Mouse (Mus musculus) layer of hippocampus, postnatal 36 days (tissue): ENCODE data around the gene Srgap2. TPM values are rescaled to one million over a fixed set of nuclear protein-coding genes. Genes with fewer than 3 reads are reported as not detected.

Experiments
- DNase-seq, 2 experiments: peaks; one replicate each; pipeline ENCODE4 v3.0.0; 2022
- total RNA-seq, 2 experiments: library from RNA; stranded (reverse); gene quantifications; 2 replicates each; pipeline ENCODE4 v1.2.3; 2021

Gene Srgap2
- total RNA-seq, 2 experiments from 2014 or later = 75.2 to 89.9 TPM

DNA sequence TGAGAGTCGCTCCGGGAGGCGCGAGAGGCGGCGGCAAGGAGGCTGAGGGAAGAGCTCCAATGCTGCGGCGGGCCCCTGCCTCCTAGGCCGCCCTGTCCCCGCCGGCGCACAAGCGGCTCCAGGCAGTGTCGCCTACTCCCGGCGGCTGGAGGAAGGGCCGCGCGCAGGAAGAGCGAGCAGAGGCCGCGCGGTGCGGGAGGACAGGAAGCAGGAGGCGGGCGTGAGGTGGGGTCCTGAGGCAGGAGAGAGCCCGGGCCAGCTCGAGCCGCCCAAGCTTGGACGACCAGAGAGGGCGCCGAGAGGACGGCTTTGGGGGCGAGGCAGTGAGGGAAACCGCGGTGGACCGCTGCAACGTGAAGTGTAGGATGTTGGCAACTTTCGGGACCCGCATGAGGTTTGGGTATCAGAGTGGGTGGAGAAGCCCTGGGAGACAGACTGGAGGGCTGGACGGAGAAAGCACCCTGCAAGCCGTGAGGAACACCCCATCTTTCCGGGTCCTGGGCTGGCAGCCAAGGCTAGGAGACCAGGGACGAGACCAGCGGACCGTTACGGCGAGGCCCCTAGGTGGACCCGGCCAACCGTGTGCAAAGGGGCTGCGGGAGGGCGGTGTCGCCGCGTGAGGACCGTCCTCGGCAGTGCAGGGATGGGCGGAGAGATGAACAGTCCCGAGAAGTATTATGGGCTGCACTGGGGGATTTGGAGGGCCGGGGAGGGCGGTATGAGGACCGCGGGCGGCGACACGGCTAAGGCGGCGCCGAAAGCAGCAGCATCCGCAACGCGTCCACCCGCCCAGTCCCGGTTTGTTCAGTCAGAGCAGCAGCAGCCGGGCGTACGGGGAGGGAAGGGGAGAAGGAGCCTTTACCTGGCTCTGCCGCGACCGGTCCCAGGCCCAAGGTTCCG is 531 bp downstream of the Srgap2 start:
- peak in 1 of 2 experiments; percentile 71 for DNase-seq

DNA sequence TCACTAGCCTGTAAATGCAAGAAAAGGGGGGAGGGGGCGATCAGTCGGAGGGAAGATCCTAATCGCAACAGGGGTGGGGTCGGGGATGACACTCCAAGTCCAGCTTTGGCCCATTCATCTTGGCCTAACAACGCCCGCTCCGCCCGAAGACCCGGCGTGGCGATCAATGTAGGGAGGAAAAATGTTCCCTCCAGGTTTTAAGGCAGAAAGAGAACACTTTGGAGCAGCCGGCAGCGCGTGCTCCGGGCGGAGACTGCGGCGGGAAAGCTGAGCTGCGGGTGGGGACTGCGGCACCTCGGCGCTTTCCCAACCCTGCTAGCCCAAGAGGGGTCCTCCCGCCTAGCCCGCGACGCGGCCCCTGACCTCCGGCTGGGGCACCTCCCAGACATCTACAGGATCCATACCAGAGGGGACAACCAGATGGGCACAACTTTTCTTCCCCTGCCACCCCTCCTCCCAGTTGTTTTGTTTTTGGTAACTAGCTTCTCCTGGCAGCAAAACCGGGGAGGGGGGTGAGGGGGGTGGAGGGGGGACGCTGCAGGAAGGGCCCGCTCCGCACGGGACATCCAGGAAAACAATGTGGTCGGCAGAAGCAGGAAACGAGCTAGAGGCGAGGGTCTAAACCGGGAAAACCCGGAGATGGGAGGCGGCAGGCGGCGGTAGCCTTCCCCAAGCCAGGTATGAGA is 1.4 kb downstream of the Srgap2 start:
- DNase-seq = peak; percentile 29 to 56

DNA sequence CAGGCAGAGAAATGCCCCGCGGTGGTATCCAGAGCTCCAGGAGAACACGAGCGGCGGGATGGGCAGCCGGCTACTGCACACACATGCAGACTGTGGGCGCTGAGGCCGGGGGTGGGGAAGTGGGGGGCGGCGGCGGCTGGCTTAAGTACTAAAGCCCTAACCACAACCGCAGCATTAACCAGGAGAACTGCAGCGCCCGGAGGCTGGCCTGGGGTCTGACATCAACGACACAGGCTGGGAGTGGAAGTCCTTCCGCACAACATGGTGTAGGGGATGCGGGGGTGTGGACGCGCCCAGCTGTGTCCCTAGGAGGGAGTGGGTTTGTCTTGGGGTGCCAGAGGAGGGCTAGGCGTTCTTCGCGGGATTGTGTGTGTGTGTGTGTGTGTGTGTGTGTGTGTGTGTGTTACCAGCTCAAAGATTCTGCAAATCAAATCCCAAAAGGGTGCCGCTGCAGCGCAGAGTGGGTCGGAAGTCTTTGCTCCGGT is 2.0 kb downstream of the Srgap2 start:
- DNase-seq = peak; percentile 36 to 44

DNA sequence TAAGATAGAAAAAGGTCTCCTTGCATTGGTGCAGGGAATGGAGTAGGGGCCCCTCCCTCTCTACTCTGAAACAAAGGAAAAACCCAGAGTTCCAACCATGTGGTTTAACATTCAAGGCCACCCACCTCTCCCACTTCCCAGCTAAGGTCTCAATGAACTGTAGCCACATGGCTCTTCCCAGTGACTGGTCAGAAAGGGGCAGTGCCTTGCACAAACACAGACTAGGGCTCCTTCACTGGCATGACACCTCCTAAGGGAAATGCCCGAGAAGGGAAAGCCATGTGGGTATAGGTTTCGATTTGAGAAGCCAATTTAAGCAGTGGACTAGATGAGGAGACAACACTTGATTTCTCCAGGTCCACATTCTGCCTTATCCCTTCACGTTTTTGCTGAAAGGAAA is 3.4 kb downstream of the Srgap2 start:
- no peak for DNase-seq

DNA sequence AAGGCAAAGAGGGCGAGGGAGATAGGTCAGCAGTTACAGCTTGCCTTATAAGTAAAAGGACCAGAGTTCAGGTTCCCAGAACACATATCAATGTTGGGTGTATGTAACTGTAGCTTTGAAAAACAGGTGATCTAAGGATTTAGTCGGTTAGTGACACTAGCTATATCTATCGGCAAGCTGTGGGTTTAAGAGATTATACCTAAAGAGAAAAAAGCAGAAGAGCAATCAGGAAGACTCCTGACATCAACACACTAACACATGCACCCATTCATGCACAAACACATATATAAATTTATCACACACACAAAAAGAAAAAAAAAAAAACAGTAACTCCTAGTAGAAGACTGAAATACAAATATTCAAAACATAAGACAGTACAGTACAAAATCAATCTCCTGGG is 10.6 kb downstream of the Srgap2 start:
- no peak for DNase-seq

DNA sequence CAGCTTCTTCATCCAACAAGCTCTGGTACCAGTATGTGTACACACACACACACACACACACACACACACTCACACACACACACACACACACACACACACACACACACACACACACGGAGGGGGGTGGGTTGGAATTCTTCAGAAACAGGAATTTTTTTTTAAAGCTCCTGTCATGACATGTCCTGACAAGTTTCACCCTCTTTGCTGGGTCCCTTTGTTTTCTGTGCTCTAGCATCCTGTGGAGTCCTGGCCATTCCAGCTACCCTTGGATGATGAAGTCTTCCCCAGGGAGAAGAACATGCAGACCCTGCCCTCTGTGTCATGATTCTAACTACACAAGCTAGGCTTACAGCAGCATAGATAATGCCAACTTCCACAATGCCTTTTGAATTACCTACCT is 13.0 kb downstream of the Srgap2 start:
- DNase-seq = no peak

DNA sequence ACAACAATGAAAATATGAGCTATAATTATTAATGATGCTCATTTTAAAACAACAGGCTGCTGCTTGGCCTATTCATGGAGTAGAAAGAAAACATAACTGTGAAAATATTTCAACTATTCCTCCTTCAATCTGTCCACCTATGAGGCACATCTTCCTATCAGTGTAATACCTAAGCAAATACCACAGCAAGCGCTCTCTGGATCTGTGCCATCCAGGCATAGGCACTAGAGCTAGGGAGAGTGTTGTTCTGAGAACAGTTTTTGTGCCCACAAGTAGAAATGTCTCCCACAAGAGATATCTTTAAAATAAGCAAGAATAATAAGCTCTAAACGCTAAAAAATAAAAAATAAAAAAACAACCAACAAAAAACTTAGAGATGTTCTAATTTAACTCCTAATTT is 14.0 kb downstream of the Srgap2 start:
- DNase-seq = no peak

DNA sequence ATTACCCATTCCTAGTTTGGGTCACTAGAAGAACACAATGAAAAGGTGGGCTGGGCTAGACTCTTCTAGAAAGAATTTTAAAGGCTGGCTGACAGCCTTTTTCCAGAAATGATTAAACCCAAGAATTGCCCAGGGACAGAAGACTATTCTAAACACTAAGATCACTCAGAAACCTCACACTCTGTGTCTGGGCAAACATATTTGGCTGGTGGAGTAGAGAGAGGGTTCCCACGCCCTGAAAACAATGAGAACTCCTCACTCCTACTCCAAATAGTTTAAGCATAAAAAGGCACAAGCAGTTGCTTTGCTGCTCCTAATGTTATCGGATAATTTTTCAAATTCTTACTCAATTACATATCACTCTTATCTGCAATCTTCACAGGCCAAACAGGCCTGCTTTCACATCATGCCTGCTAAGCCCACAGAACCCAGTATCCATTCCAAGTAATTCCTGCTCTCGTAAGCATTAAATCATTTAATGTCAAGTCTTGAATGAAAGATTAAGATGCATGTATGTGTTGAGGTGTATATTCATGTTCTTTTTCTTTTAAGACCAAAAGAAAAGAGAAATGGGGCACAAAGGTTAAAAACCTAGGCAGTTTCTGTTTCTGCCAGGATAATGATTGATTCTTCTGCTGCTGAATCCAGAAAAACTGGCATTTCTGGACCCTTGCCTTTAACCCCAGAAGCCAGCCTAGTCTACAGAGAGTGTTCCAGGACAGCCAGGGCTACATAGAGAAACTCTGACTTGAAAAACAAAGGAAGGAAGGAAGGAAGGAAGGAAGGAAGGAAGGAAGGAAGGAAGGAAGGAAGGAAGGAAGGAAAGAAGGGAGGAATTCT is 15.3 kb downstream of the Srgap2 start:
- no peak for DNase-seq

DNA sequence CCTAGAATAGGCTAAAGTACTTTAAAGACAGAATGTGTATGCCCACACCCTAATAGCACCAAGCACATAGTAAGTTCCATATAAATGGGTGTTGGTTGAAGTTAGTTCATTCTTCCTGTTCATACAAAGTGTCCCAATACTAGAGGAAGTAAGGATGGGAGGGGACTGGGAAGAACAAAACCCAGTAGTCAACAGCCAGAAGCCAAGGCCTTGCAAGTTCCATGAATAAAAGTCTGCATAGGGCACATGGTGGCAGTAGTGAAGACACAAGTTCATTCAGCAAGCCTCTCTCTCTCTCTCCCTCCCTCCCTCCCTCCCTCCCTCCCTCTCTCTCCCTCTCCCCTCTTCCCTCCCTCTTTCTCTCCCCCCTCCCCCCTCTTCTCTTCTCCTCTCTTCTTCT is 16.0 kb downstream of the Srgap2 start:
- no peak for DNase-seq

DNA sequence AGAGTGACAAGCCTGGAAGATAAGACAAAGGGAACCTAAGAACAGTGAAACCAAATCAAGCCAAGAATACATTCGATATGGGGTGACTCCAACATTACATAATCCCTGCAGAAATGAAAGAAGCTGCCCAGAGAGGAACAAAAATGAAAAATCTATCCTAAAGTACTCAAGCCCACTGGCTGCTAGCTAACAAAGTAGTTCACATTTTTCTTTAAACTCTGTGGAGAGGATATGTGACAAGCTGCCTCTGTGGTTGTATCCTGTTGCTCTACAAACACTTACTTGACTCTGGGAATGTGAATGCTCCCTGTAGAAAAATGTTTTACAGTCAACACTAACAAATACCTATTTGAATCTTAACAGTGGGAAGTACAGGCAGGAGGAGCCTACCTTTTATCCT is 25.5 kb downstream of the Srgap2 start:
- DNase-seq = no peak

DNA sequence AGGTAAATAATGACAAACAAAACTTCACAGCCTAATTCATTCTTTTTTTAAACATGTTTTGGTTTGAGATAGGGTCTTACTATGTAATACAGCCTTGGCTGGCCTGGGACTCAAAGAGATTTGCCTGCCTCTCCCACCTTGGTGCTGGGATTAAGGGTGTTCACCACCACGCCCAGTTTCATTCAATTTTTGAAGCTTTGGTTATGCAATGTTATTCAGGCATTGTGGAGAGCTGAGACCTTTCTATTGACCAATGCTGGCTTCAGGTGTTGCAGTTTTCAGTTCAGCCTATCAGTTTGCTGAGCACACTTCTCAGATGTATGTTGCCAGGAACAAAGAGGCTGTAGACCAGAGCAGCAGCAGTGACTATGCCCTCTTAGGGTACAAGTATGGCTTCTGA is 28.9 kb downstream of the Srgap2 start:
- DNase-seq = no peak

DNA sequence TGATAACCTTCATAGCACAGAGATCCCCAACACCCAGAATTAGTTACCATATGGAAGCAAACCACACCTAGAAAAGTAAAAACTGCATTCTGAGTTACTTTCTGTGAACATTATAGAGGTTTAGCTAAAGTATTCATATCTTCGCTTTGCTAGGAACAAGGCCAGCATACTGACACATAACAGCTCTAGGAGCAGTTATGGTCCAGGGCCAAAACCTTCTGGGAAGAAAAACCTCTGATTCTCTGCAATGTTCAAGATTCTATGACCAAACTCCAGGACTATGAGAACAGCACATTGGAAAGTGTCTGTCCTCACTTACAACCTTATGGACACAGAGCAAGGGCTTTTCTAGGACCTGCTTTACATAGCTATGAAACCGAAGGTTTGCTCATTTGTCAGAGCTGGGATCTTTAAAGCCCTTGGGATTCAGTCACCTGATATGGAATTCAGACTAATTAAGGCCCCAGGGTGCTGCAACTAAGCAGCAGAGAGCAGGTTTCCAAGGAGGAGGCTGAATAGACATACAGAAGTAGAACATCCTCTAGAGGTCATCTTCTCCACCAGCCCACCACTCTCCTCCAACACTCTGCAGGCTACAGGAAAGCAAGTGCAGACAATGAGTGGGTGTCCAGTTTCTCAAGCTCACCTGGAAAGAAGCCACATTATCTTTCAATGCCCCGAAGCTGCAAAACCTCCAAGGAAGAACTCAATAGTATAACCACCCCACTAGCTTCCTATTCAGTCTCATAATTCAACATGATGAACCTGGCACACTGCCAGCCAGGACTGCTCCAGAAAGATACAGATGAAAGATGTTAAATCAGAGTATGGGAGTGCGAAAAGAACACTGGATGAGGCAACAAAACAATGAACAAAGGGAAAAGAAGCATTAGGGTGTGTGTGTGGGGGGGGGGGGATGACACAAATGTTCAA is 32.9 kb downstream of the Srgap2 start:
- no peak for DNase-seq

DNA sequence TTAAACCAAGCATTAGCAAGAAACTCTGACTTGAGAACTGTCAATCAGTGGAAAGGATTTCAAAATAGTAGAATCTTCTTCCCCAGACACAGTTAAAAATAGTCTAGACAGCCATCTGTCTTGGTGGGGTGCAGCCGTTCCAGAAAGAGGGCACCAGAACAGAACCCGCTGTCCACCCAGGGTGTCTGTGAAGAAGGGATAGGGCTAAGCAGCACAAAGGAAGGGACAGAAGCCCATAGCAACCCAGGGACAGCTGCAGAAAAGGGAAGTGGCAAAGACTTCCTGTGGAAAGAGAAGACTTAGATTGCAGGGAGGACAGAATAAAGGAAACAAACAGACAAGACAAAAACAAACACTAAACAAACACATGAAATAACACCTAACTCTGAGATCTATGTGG is 34.8 kb downstream of the Srgap2 start:
- DNase-seq = peak; percentile 16 to 22

DNA sequence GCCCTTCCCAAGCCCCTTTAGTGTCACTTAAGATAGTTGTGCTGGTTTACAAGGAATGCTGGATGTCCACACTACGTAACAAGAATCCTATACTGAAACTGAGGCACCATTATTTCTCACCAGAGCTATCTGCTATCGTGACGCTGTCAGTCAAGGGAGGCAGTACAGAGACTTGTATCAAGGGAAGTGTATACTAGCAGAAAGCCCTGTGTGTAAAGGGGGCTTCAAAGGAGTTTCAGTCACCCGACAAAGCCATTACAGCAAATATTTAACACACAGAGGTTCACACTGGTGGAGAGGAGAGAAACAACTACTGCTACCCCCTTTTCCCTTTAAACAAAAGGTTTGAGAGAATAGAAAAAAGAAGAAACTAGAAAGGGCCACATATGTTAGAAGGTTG is 35.6 kb downstream of the Srgap2 start:
- no peak for DNase-seq

DNA sequence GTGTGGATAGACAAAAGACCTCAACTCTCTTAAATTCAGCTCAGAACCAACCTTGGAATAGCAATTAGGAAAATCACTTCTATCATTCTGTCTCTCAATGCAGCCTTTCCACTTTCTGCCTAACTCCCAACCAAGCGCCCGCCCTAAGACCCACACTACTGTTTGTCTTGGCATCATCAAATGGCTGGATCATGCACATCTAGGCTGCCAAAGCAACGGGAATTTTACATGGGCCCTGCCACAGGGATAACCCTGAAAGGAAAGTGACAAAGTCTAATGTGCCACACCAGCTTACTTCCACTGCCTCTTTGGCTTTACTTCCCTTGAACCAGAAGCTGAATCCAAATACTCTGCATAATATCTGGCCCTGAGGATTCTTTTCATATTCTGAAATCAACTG is 37.8 kb downstream of the Srgap2 start:
- no peak for DNase-seq

DNA sequence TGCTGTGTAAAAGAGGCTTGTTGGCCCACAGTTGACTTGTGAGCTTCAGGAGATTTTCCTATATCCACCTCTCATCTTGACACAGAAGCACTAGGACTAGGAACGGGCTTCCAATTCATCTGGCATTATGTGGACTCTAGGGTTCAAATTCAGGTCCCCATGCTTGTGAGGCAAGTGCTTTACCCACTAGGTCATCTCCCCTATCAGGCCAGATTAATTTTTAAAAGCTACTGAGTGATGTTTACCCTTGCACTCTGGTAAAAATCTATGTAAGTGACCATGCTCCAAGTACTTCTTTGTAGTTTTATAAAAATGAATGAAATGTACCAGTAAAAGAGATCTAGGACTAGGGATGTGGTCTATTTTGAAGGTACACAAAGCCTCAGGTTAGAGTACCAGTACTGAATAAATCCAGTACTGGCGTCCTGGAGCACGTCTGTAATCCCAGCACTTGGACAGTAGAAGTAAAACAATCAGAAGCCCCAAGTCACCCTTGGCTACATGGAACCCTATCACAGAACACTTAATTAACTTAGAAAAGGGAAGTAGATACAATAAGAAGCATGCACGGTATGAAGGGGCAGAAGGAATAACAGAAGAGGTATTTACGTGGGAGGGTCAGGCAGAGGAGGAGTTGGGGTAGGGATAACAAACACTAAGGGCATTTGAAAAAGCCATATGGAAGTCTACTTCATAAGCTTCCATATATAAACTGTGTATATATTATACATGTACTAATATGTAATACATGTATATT is 40.9 kb downstream of the Srgap2 start:
- DNase-seq = no peak

DNA sequence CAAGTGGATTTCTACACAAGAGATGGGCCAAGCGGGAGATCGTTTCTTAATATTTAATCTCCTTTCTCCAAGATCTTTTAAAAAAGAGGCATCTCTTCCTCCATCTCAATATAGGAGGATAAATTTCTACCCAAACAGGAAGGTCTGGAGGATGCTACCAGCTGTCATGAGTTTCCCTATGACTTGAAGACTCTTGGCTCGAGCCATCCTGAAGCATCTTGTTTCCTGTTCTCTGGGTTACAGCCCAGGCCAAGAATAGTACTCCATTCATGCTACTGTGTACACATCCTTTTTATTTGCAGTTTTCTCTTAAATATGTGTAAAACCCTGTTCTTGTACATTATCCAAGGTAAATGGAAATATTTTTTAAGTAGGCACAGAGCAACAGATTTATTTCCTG is 44.9 kb downstream of the Srgap2 start:
- DNase-seq = no peak

DNA sequence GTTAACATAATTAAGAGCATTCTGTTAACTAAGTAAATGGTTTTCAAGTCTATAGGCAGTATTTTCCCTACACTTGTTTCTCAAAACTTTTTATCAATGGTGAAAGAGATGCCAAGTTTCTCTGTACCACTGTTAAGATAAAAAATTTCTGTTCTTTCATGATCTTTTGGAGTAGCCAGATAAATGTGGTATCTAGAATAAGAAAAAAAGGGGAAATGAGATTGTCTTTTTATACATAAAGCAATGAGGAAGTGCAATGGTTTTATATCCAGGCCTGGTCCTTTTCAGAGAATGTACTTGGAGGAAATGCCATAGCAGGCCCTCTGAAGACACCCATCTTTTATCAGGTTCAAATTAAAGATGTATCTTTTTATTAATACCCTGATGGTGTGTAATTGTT is 45.8 kb downstream of the Srgap2 start:
- no peak for DNase-seq

DNA sequence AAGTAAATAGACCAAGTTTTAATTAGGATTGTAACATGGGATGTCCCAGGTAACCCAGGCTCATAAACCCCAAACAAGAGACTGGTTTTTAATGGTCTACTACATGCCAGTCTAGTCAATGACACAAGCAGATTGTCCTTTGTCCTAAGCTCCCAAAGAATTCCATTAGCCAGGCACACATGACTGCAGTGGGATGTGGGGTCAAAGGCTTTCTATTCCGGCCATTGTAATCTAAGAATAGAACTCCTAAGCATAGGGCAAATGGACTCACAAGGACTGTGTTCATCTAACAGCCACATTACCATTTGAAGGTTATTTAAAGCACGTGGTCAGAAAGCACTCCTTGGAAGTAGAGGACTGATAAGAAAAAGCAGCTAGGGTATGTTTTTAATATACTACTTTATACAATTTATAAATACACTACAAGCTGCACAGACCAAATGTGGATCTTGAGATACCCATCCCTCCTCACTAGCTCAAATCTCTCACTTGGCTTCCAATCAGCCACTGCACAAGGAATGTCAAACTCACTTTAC is 48.3 kb downstream of the Srgap2 start:
- DNase-seq = no peak

DNA sequence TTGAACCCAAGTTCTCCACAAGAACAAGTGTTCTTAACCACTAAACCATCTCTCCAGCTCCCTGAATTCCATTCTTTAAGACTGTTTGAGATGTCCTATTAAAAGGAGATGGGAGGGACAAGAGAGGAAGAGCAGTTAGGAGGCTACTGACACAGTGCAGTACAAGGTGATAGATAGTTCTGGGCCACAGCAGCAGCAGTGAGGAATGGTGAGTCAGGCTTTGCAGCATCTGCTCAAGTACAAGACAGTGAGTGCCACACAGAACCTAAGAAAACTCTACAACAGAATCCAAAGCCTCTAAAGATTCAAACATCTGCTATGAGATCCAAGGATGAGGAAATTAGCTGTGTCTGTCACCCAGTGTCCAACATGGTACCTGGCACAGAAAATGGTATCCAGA is 51.8 kb downstream of the Srgap2 start:
- no peak for DNase-seq

DNA sequence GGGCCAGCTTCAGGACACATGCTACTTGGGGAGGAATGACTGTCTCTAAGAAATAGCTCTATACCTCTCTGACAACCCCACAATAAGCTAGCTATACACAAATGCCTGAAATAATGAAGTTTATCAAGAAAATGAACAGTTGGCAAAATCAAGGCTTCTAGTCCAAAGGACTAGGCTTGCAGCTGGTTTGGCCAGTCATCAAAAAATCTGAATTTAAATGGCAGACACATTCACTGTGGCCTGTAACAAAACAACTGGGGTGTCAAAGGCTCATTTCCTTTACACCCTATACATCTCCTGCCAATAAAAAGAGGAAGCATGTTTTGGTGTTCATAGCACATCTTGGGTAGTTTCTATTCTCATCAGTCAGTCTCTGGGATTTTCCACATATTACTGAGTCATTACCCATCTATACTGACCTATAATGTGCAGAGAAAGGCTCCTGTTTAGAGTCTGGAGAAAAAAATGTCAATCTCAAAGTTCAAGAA is 53.5 kb downstream of the Srgap2 start:
- DNase-seq = no peak
